Mouse (Mus musculus) cortical plate, adult 2 months (tissue): ENCODE measurements around the gene Plekha4.

Source experiments
- CTCF ChIP-seq: fragments of 200-500 bp; IDR thresholded peaks from 2 replicates; pipeline ENCODE4 v1.5.1; 2011; ENCODE audit warnings: mild to moderate bottlenecking, control low read depth, low read length; ENCODE audit not compliant: insufficient read depth; ENCODE audit errors: extremely low read depth
- POLR2A ChIP-seq: fragments of 200-500 bp; IDR thresholded peaks from 2 replicates; pipeline ENCODE4 v1.6.1; 2011; ENCODE audit warnings: mild to moderate bottlenecking, low read length, control low read depth; ENCODE audit not compliant: insufficient read depth; ENCODE audit errors: extremely low read depth

DNA sequence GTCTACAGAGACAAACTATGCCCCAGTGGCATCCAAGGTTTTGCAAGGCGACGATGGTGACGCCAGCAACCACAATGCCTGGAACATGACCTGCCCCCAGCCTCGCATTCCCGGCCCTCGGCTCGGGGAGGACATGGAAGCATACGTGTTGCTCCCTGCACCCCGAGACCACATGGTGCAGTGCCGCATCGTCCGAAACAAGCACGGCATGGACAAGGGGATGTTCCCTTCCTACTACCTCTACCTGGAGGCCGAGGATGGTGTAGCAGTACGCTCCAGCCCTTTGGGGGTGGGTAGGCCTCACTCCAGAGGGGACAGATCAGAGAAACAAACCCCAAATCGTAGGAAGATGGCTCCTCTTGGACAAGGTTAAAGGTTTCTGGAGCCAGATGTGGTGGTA is 7.5 kb upstream of the Plekha4 start:
- no peak for TF ChIP-seq POLR2A
- no peak for TF ChIP-seq CTCF
